Mouse (Mus musculus) liver, embryonic 12.5 days (tissue): ENCODE measurements around the gene Hadhb. TPM values are rescaled to one million over a fixed set of nuclear protein-coding genes. Genes with fewer than 3 reads are reported as not detected.

Source experiments
- ATAC-seq: fragments of 200-750 bp; cut with Nextera tagmentation; 2 replicates; pipeline ENCODE4 v1.8.0; 2017; ENCODE audit warnings: moderate number of reproducible peaks, mild to moderate bottlenecking, moderate library complexity
- H3K27ac ChIP-seq: fragments of 300-500 bp; sonication (generic); 2 replicates; pipeline ENCODE4 v1.5.1; 2016; ENCODE audit warnings: mild to moderate bottlenecking
- H3K27me3 ChIP-seq: fragments of 300-500 bp; sonication (generic); replicated peaks from 2 replicates; pipeline ENCODE4 v1.6.1; 2016; ENCODE audit warnings: mild to moderate bottlenecking, moderate library complexity
- H3K36me3 ChIP-seq: fragments of 300-500 bp; sonication (generic); 2 replicates; pipeline ENCODE4 v1.6.1; 2016; ENCODE audit warnings: mild to moderate bottlenecking, moderate library complexity
- H3K4me1 ChIP-seq: fragments of 300-500 bp; sonication (generic); 2 replicates; pipeline ENCODE4 v1.6.1; 2016
- H3K4me2 ChIP-seq: fragments of 300-500 bp; sonication (generic); 2 replicates; pipeline ENCODE4 v1.6.1; 2016; ENCODE audit warnings: mild to moderate bottlenecking, moderate library complexity
- H3K4me3 ChIP-seq: fragments of 300-500 bp; sonication (generic); 2 replicates; pipeline ENCODE4 v1.5.1; 2016; ENCODE audit warnings: mild to moderate bottlenecking, moderate library complexity
- H3K9ac ChIP-seq: fragments of 300-500 bp; sonication (generic); 2 replicates; pipeline ENCODE4 v1.6.1; 2016; ENCODE audit warnings: mild to moderate bottlenecking, moderate library complexity
- H3K9me3 ChIP-seq: fragments of 300-500 bp; sonication (generic); replicated peaks from 2 replicates; pipeline ENCODE4 v1.6.1; 2016; ENCODE audit warnings: mild to moderate bottlenecking, moderate library complexity
- WGBS: fragments of 180-500 bp; shearing (Covaris S2); methylation state at CpG from one replicate; pipeline ENCODE4 v1.1.7; 2016; ENCODE audit not compliant: insufficient replicate concordance; 5-methylcytosine and 5-hydroxymethylcytosine counted together
- microRNA counts: library from miRNA; unstranded; fragments of <30 nt; microRNA quantifications from one replicate; lab custom pipeline; 2017
- microRNA-seq: library from miRNA; unstranded; fragments of <30 nt; microRNA quantifications from one replicate; pipeline ENCODE4, GENCODE M21; 2017
- polyA plus RNA-seq: library from polyadenylated mRNA; unstranded; fragments of >200 nt; fragmentation: Nextera tagmentation; extraction: Ambion mirVana; gene quantifications from 2 replicates; pipeline ENCODE4 v1.2.1, GENCODE M21; 2016

Gene Hadhb
- polyA plus RNA-seq, 1 experiment from 2014 or later, result 116 TPM

GRCm38 (mm10) chr5:30222681-30223080 lies 67.6 kb downstream of the Hadhb start:
- H3K27me3 ChIP-seq, result no peaks in the 10 kb centered on the region
- H3K9me3 ChIP-seq, result no peaks in the 10 kb centered on the region
- no peak for ATAC-seq
- WGBS, result 86% methylated on average over 8 of the region's 8 CpGs
- H3K27ac ChIP-seq, result no peak overlapping the region
- H3K4me1 ChIP-seq, result no peaks in the 10 kb centered on the region
- peaks cover 6% of the 10 kb centered on the region for H3K36me3 ChIP-seq
- H3K4me2 ChIP-seq, result no peak overlapping the region
- no peak overlapping the region for H3K4me3 ChIP-seq
- H3K9ac ChIP-seq, result no peak overlapping the region

DNA sequence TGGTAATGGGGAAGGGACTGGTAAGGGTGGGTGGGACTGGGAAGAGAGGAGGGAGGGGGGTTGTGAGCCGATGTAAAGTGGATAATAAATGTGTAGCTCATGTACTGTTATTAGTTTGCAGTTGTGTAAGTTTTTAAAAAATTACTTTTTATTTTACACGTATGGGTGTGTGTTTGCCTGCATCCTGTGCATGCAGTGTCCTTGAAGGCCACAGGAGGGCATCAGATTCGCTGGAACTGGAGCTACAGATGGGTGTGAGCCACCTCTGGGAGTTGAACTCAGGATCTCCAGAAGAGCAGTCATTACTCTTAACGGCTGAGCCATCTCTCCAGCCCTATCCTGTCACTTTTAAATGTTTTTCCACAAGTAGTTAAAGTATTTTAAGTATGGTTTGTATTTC lies 75.9 kb downstream of the Hadhb start:
- 65% methylated on average over 4 of the region's 4 CpGs for WGBS
- Histone ChIP-seq H3K36me3 (peaks cover 11% of the 10 kb centered on the region), H3K9me3 (no peaks in the 10 kb centered on the region; the same call in 1 of the 2 replicates), H3K4me2 (no peak overlapping the region), H3K27me3 (no peaks in the 10 kb centered on the region), H3K9ac (no peak overlapping the region), H3K27ac (no peak overlapping the region), H3K4me3 (no peak overlapping the region), H3K4me1 (peaks cover 38% of the 10 kb centered on the region)
- no peak for ATAC-seq

- Histone ChIP-seq H3K4me2 (peak overlapping the region; percentile 92), H3K4me1 (peaks cover 46% of the 10 kb centered on the region), H3K27me3 (no peaks in the 10 kb centered on the region), H3K4me3 (peak overlapping the region; percentile 86), H3K9me3 (no peaks in the 10 kb centered on the region; the same call in 1 of the 2 replicates), H3K27ac (peak overlapping the region; percentile 71), H3K36me3 (peaks cover 11% of the 10 kb centered on the region), H3K9ac (peak overlapping the region; percentile 70)
- 52% methylated on average over 16 of the region's 16 CpGs for WGBS
- ATAC-seq, result no peak
Observed at GRCm38 (mm10) chr5:30231891-30232270, 76.8 kb downstream of the Hadhb start.

DNA sequence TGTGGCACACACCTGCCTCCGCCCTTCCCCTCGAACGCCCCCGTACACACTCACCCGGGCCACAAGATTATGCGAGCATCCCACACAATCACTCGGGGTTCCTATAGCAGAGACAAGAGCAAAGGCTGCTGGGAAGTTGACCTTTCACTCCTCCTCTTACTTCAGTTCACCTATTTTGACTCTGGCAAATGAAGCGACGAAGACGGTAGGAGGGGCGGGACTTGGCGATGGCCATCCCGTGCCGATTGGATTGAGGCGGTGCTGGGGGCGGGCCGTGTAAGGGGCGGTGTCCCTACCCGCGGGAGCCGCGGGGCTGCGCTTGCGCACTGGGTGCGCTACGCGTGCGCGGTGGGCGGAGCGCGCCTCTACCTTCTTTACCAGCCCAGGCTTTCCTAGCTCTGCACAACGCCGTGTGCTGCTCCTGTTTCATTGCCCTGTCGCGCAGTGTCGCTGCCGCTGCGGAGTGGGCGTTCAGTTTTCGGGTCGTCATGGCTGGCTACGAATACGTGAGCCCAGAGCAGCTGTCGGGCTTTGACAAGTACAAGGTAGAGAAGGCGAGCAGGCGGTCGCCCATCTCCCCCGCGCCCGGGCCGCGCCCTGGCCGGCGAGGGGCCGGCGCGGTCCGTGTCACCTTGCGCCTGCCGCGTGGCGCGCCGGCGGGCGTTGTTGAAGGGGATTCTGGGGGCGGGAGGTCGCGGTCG lies 77.4 kb downstream of the Hadhb start, which contains the start of gene Selenoi:
TSS of gene Selenoi (plus strand) at position 311 of the 701 bp plus-strand sequence.
- WGBS, result 4% methylated on average over 71 of the region's 71 CpGs

GRCm38 (mm10) chr5:30233042-30233441 lies 78.0 kb downstream of the Hadhb start:
- no peak for ATAC-seq
- H3K27me3 ChIP-seq, result no peaks in the 10 kb centered on the region
- no peaks in the 10 kb centered on the region; the same call in 1 of the 2 replicates for H3K9me3 ChIP-seq
- H3K4me1 ChIP-seq, result peaks cover 56% of the 10 kb centered on the region
- peak overlapping the region; percentile 86 for H3K4me3 ChIP-seq
- peak overlapping the region; percentile 92 for H3K4me2 ChIP-seq
- 3% methylated on average over 15 of the region's 15 CpGs for WGBS
- peak overlapping the region; percentile 93 for H3K27ac ChIP-seq
- H3K36me3 ChIP-seq, result peaks cover 11% of the 10 kb centered on the region
- H3K9ac ChIP-seq, result peak overlapping the region; percentile 91

More for the DNA sequence above, 77.4 kb downstream of the Hadhb start, which contains the start of gene Selenoi:
- Histone ChIP-seq H3K4me2 (peak within 1 kb of the TSS; percentile 92), H3K4me3 (peak within 1 kb of the TSS; percentile 86), H3K9me3 (no peaks in the 10 kb centered on the region; the same call in 1 of the 2 replicates), H3K4me1 (peaks cover 52% of the 10 kb centered on the region), H3K36me3 (peaks cover 11% of the 10 kb centered on the region), H3K27ac (peak within 1 kb of the TSS; percentile 93), H3K27me3 (no peaks in the 10 kb centered on the region), H3K9ac (peak within 1 kb of the TSS; percentile 91)
- ATAC-seq, result peak; percentile 99

DNA sequence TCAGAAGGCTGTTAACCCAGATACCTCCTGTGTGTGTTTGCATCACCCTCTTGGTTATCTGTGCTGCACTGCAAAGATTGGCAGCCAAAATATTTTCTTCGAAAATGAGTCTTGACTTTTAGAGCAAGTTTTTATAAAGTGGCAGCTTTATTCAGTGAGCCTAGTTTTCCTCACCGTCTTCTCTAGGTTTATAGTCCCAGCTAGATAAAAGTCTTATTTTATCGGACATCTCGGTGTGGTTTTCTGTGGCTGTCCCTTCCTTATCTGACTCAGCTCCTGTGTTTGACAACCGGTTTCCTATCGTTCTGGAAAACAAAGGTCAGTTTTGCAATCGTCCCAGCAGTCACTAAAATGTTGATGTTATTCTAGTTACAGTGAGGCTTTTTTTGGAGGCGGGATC lies 78.9 kb downstream of the Hadhb start:
- H3K9me3 ChIP-seq, result no peaks in the 10 kb centered on the region; the same call in 1 of the 2 replicates
- peak overlapping the region; percentile 93 for H3K27ac ChIP-seq
- H3K4me2 ChIP-seq, result peak overlapping the region; percentile 92
- no peaks in the 10 kb centered on the region for H3K27me3 ChIP-seq
- peaks cover 18% of the 10 kb centered on the region for H3K36me3 ChIP-seq
- no peak for ATAC-seq
- WGBS, result 8% methylated on average over 8 of the region's 8 CpGs
- peaks cover 65% of the 10 kb centered on the region for H3K4me1 ChIP-seq
- H3K4me3 ChIP-seq, result peak overlapping the region; percentile 86
- H3K9ac ChIP-seq, result peak overlapping the region; percentile 91

MicroRNAs within 50 kb of the gene (microRNA counts, 519-probe panel; counts per million panel counts)
- 4,135 counts per million, percentile 78 among the panel's probes with 10 or more counts for microRNA mmu-miR-1960 (lab: Ali Mortazavi, UCI)

Small RNAs within 50 kb of the gene (microRNA-seq; reads per million reads assigned to microRNA genes)
- gene Mir1960, result 3.9 reads per million, percentile 5 among the genes with 10 or more reads in this experiment

Other genes starting within 250 kb of the Hadhb start
- gene Il6, start 142.1 kb upstream of the Hadhb start, polyA plus RNA-seq, result 0.11 and 0.22 TPM in 2 replicates
- gene Tyms, start 81.6 kb upstream of the Hadhb start, polyA plus RNA-seq, result 278 and 289 TPM in 2 replicates
- gene Garem2, start 50.1 kb upstream of the Hadhb start, polyA plus RNA-seq, result 0.08 and 0.12 TPM in 2 replicates
- not detected in 2 replicates for gene 3110082J24Rik, start 49.2 kb upstream of the Hadhb start, polyA plus RNA-seq
- 92.2 and 103 TPM in 2 replicates for gene Hadha, start 86 bp upstream of the Hadhb start, polyA plus RNA-seq
- not detected in 2 replicates for gene Adgrf3, start 50.5 kb downstream of the Hadhb start, polyA plus RNA-seq
- 20.2 and 22.0 TPM in 2 replicates for gene Selenoi, start 77.3 kb downstream of the Hadhb start, polyA plus RNA-seq
- gene Drc1, start 126.1 kb downstream of the Hadhb start, polyA plus RNA-seq, result 1.6 and 1.7 TPM in 2 replicates